In the genomic region with DNA sequence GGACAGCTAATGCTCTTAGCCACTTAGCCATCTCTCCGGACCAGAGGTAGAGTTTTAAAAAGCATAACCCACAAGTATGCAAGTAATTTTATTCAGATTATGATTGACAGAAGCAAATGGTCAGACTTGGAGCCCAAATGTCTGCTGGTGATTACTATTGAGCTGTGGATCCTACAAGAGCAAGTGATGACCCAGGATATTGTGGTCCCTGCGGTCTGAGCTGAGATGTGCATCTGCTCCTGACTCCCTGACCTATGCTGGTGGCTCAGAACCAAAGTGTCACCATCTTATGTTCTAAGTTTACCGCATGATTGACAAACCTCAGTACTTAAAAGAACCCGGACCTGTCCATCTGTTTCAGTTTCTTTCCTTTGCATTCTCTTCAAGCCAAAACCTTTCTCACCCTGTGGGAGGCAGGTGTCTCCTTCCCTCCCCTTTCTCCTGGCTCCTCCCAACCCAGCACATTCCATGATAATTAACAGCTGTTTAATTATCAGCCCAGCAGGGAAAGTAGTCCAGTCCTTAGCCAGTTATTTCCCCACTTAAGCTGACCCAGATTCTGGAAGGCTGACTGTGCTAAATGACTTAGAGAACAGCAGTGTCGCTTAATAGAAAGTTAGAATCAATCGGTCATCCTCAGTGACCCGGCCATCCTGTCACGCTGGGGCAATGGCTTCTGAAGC, we compare ENCODE assay signal across 10 mouse cellular contexts.
A peak's percentile ranks its signal among the peaks of the same experiment; 100 is the strongest.
DNase-seq lines count a peak whose midpoint lies in the region; ATAC-seq and TF ChIP-seq lines count a peak whose summit lies in the region.
"Had no signal": no experiment of that assay in that cellular context is flagged by ENCODE, and none has a peak within 500 bp of the region (broad histone marks: within the 10 kb centered on the region; RNA-seq: fewer than 3 reads in every experiment).

No protein-coding gene starts in this region.

- H3K9me3 ChIP-seq in neural tube, embryonic 14.5 days (ENCODE audit: control insufficient read depth, low read length): no peaks in the 10 kb centered on the region
- H3K9me3 ChIP-seq in kidney, postnatal 0 days (replicated peaks; ENCODE audit: low read length): no peaks in the 10 kb centered on the region

- intact Hi-C loops in heart, postnatal 14 days (cut with DNase I): no loop called here

- peak; percentile 45; the same call in 1 of the 2 replicates for ATAC-seq in neural tube, embryonic 14.5 days (ENCODE audit: low read depth)
- ATAC-seq in kidney, postnatal 0 days (replicated peaks; ENCODE audit: low FRiP score, low read depth): peak; percentile 81
- ATAC-seq: liver, postnatal 0 days had no signal

- no peaks in the 10 kb centered on the region for H3K4me1 ChIP-seq in neural tube, embryonic 14.5 days (ENCODE audit: control insufficient read depth, insufficient read depth, low read length)
- no peaks in the 10 kb centered on the region; the same call in 1 of the 2 replicates for H3K4me1 ChIP-seq in kidney, postnatal 0 days (replicated peaks; ENCODE audit: insufficient read depth, low read length)

- whole genome bisulfite sequencing in neural tube, embryonic 14.5 days: 76% methylated on average over 8 of the region's 8 CpGs
- WGBS in kidney, postnatal 0 days: 61% methylated on average over 8 of the region's 8 CpGs

- no peaks in the 10 kb centered on the region for H3K27me3 ChIP-seq in neural tube, embryonic 14.5 days (ENCODE audit: control insufficient read depth, insufficient read depth, low read length)
- no peaks in the 10 kb centered on the region for H3K27me3 ChIP-seq in kidney, postnatal 0 days (ENCODE audit: insufficient read depth, low read length)

- no peak for TF ChIP-seq CTCF in kidney, postnatal 0 days (IDR thresholded peaks at IDR 0.05; ENCODE audit: low read depth)

- no peak for DNase-seq in neural tube, embryonic 10.5 days (ENCODE audit: extremely low spot score, low spot score)
- peak; percentile 12 for DNase-seq in cerebellum, postnatal 14 days
- peak; percentile 38 for DNase-seq in kidney, postnatal 0 days (ENCODE audit: low spot score)
- no peak for DNase-seq in adrenal gland, postnatal 4 days (ENCODE audit: low spot score in 2 of 2)
- DNase-seq in heart, postnatal 14 days: no peak
- no peak for DNase-seq in adrenal gland, adult 18-20 months (ENCODE audit: low spot score in 2 of 2)
- DNase-seq: adrenal gland, postnatal 10 days; liver, postnatal 0 days; thymus, postnatal 4 days had no signal

- H3K27ac ChIP-seq in neural tube, embryonic 14.5 days (ENCODE audit: low read depth, low read length): no peak overlapping the region
- peak overlapping the region; percentile 34; the same call in 1 of the 2 replicates for H3K27ac ChIP-seq in kidney, postnatal 0 days

- H3K36me3 ChIP-seq in neural tube, embryonic 14.5 days (ENCODE audit: control insufficient read depth, insufficient read depth, low read length): no peaks in the 10 kb centered on the region
- no peaks in the 10 kb centered on the region for H3K36me3 ChIP-seq in kidney, postnatal 0 days (ENCODE audit: insufficient read depth, low read length)

- H3K9ac ChIP-seq in neural tube, embryonic 14.5 days (replicated peaks; ENCODE audit: low read depth, low read length): no peak overlapping the region
- no peak overlapping the region for H3K9ac ChIP-seq in kidney, postnatal 0 days (ENCODE audit: low read depth, low read length)
- H3K9ac ChIP-seq: liver, postnatal 0 days had no signal

- no peak overlapping the region for H3K4me3 ChIP-seq in neural tube, embryonic 14.5 days (ENCODE audit: low read depth, low read length)
- no peak overlapping the region for H3K4me3 ChIP-seq in kidney, postnatal 0 days (replicated peaks; ENCODE audit: low read depth, low read length)

- H3K4me2 ChIP-seq in neural tube, embryonic 14.5 days (ENCODE audit: low read depth, low read length): no peak overlapping the region
- H3K4me2 ChIP-seq in kidney, postnatal 0 days (ENCODE audit: low read length): no peak overlapping the region

Comparison
In these comparisons a context has a peak if more than half of its experiments do, and no peak if none do; other contexts are left out.
1. DNase-seq: peak in cerebellum, postnatal 14 days (2 of 2) and kidney, postnatal 0 days (single experiment); none in neural tube, embryonic 10.5 days (single experiment), adrenal gland, postnatal 4 days (0 of 2), heart, postnatal 14 days (0 of 2) and adrenal gland, adult 18-20 months (0 of 2).